Comparison of ENCODE assay signal across 8 mouse cellular contexts in genomic region chr5:43355832-43356231, GRCm38 (mm10).
DNase-seq lines count a peak whose midpoint lies in the region; ATAC-seq lines count a peak whose summit lies in the region.

No protein-coding gene starts in this region.

- H3K27ac ChIP-seq in lung, embryonic 16.5 days (ENCODE audit: low read length), result peak overlapping the region; percentile 58
- H3K27ac ChIP-seq in embryonic facial prominence, embryonic 15.5 days (replicated peaks), result peak overlapping the region; percentile 59
- H3K27ac ChIP-seq in limb, embryonic 13.5 days, result peak overlapping the region; percentile 74; the same call in 1 of the 2 replicates
- H3K27ac ChIP-seq in stomach, embryonic 14.5 days (ENCODE audit: low read length), result no peak overlapping the region

- 75% methylated on average over 16 of the region's 16 CpGs for WGBS in lung, embryonic 16.5 days
- WGBS in embryonic facial prominence, embryonic 15.5 days, result 80% methylated on average over 16 of the region's 16 CpGs
- WGBS in limb, embryonic 13.5 days, result 78% methylated on average over 16 of the region's 16 CpGs
- 75% methylated on average over 16 of the region's 16 CpGs for WGBS in stomach, embryonic 14.5 days

- no peak for DNase-seq in lung, postnatal 10 days
- DNase-seq in cerebellum, postnatal 36 days, result no peak
- no peak for DNase-seq in gastrocnemius, postnatal 10 days
- DNase-seq in right cerebral cortex, postnatal 25 days, result no peak

- peak overlapping the region; percentile 74 for H3K4me2 ChIP-seq in lung, embryonic 16.5 days (ENCODE audit: low read depth, low read length)
- peak overlapping the region; percentile 73 for H3K4me2 ChIP-seq in embryonic facial prominence, embryonic 15.5 days (replicated peaks)
- peak overlapping the region; percentile 66 for H3K4me2 ChIP-seq in limb, embryonic 13.5 days (replicated peaks)
- peak overlapping the region; percentile 44 for H3K4me2 ChIP-seq in stomach, embryonic 14.5 days (replicated peaks; ENCODE audit: low read depth, low read length)

- peaks cover 14% of the 10 kb centered on the region for H3K4me1 ChIP-seq in lung, embryonic 16.5 days (replicated peaks; ENCODE audit: control insufficient read depth, insufficient read depth, low read length)
- peaks cover 16% of the 10 kb centered on the region for H3K4me1 ChIP-seq in embryonic facial prominence, embryonic 15.5 days
- H3K4me1 ChIP-seq in limb, embryonic 13.5 days, result peaks cover 26% of the 10 kb centered on the region
- no peaks in the 10 kb centered on the region for H3K4me1 ChIP-seq in stomach, embryonic 14.5 days (ENCODE audit: control insufficient read depth, insufficient read depth, low read length)

- H3K36me3 ChIP-seq in lung, embryonic 16.5 days (ENCODE audit: control insufficient read depth, insufficient read depth, low read length), result no peaks in the 10 kb centered on the region
- H3K36me3 ChIP-seq in embryonic facial prominence, embryonic 15.5 days, result no peaks in the 10 kb centered on the region
- no peaks in the 10 kb centered on the region for H3K36me3 ChIP-seq in limb, embryonic 13.5 days
- no peaks in the 10 kb centered on the region for H3K36me3 ChIP-seq in stomach, embryonic 14.5 days (ENCODE audit: control insufficient read depth, insufficient read depth, low read length)

- peak overlapping the region; percentile 52 for H3K4me3 ChIP-seq in lung, embryonic 16.5 days (ENCODE audit: low read length)
- 0 out of 2 replicates have a peak overlapping the region, but pooled peaks have one; percentile 38 for H3K4me3 ChIP-seq in embryonic facial prominence, embryonic 15.5 days (replicated peaks)
- peak overlapping the region; percentile 42; the same call in 1 of the 2 replicates for H3K4me3 ChIP-seq in limb, embryonic 13.5 days
- no peak overlapping the region for H3K4me3 ChIP-seq in stomach, embryonic 14.5 days (ENCODE audit: low read depth, low read length)

- no peaks in the 10 kb centered on the region for H3K9me3 ChIP-seq in lung, embryonic 16.5 days (ENCODE audit: control insufficient read depth, low read length)
- no peaks in the 10 kb centered on the region for H3K9me3 ChIP-seq in embryonic facial prominence, embryonic 15.5 days (replicated peaks)
- H3K9me3 ChIP-seq in limb, embryonic 13.5 days, result no peaks in the 10 kb centered on the region
- no peaks in the 10 kb centered on the region for H3K9me3 ChIP-seq in stomach, embryonic 14.5 days (ENCODE audit: control insufficient read depth, low read depth, low read length)

- no peak for ATAC-seq in lung, embryonic 16.5 days (ENCODE audit: low read depth)
- ATAC-seq in embryonic facial prominence, embryonic 15.5 days (ENCODE audit: insufficient number of reproducible peaks, low FRiP score, low TSS enrichment, low read depth), result no peak
- ATAC-seq in limb, embryonic 13.5 days (ENCODE audit: low FRiP score, low read depth), result no peak
- ATAC-seq in stomach, embryonic 14.5 days (ENCODE audit: insufficient number of reproducible peaks, insufficient read depth, low FRiP score, low read depth), result no peak

- H3K27me3 ChIP-seq in lung, embryonic 16.5 days (ENCODE audit: control insufficient read depth, insufficient read depth, low read depth, low read length), result no peaks in the 10 kb centered on the region
- H3K27me3 ChIP-seq in embryonic facial prominence, embryonic 15.5 days, result no peaks in the 10 kb centered on the region
- H3K27me3 ChIP-seq in limb, embryonic 13.5 days, result no peaks in the 10 kb centered on the region
- no peaks in the 10 kb centered on the region for H3K27me3 ChIP-seq in stomach, embryonic 14.5 days (ENCODE audit: control insufficient read depth, insufficient read depth, low read length)

- peak overlapping the region; percentile 50 for H3K9ac ChIP-seq in lung, embryonic 16.5 days (ENCODE audit: low read length)
- H3K9ac ChIP-seq in embryonic facial prominence, embryonic 15.5 days, result no peak overlapping the region
- no peak overlapping the region for H3K9ac ChIP-seq in limb, embryonic 13.5 days
- no peak overlapping the region for H3K9ac ChIP-seq in stomach, embryonic 14.5 days (replicated peaks; ENCODE audit: low read depth, low read length)
